Mouse (Mus musculus): Measurements from ENCODE around the gene St8sia6. TPM values are rescaled to one million over a fixed set of nuclear protein-coding genes. Genes with fewer than 3 reads are reported as not detected.

The St8sia6 gene
- polyA plus RNA-seq (2012; fragmentation: generic; extraction: Trizol): 0.01 TPM

- TF ChIP-seq CEBPB (IDR thresholded peaks at IDR 0.05; ENCODE audit: insufficient read depth, poor library complexity, severe bottlenecking) (no peak), TCF12 (IDR thresholded peaks at IDR 0.05; ENCODE audit: insufficient read depth, poor library complexity, severe bottlenecking) (no peak), TCF3 (IDR thresholded peaks at IDR 0.05; ENCODE audit: insufficient read length, low read depth) (no peak), MYOG (IDR thresholded peaks at IDR 0.05; ENCODE audit: control insufficient read depth in 1 of 3, insufficient read depth in 1 of 3, insufficient read length in 2 of 3, low read depth in 2 of 3) (no peak)
- Histone ChIP-seq H3K4me3 (no peak within 1 kb of the TSS), H3K4me2 (ENCODE audit: low read depth) (no peak within 1 kb of the TSS), H3K27me3 (ENCODE audit: control insufficient read depth, insufficient read depth, insufficient read length) (peaks cover 12% of the 10 kb centered on the region), H3K36me3 (ENCODE audit: control insufficient read depth, insufficient read depth) (no peaks in the 10 kb centered on the region), H3K79me2 (ENCODE audit: control insufficient read depth, insufficient read depth) (no peaks in the 10 kb centered on the region), H3ac (ENCODE audit: control insufficient read depth, insufficient read length) (no peak within 1 kb of the TSS)
Observed at GRCm38 (mm10) chr2:13793969-13794363, at the start of gene St8sia6. Gene St8sia6, minus strand, starts transcription at chr2:13794064.

GRCm38 (mm10) chr2:13836310-13836709 is 42.4 kb upstream of the St8sia6 start:
- Histone ChIP-seq H3K36me3 (ENCODE audit: control insufficient read depth, insufficient read depth) (no peaks in the 10 kb centered on the region), H3K79me2 (ENCODE audit: control insufficient read depth, insufficient read depth) (no peaks in the 10 kb centered on the region), H3ac (ENCODE audit: control insufficient read depth, insufficient read length) (no peak overlapping the region), H3K27me3 (ENCODE audit: control insufficient read depth, insufficient read depth, insufficient read length) (no peaks in the 10 kb centered on the region), H3K4me2 (ENCODE audit: low read depth) (no peak overlapping the region), H3K4me3 (no peak overlapping the region)
- TF ChIP-seq POLR2AphosphoS2 (IDR thresholded peaks at IDR 0.05; ENCODE audit: insufficient read length, low read depth): no peak
- no peak for TF ChIP-seq TCF3 (IDR thresholded peaks at IDR 0.05; ENCODE audit: insufficient read length, low read depth)
- TF ChIP-seq E2F4 (IDR thresholded peaks at IDR 0.05; ENCODE audit: insufficient read depth): no peak
- no peak for TF ChIP-seq TCF12 (IDR thresholded peaks at IDR 0.05; ENCODE audit: insufficient read depth, poor library complexity, severe bottlenecking)
- TF ChIP-seq USF1 (IDR thresholded peaks at IDR 0.05; ENCODE audit: low read depth): no peak

GRCm38 (mm10) chr2:13834989-13835388 is 41.1 kb upstream of the St8sia6 start:
- Histone ChIP-seq H3K36me3 (ENCODE audit: control insufficient read depth, insufficient read depth) (no peaks in the 10 kb centered on the region), H3K27me3 (ENCODE audit: control insufficient read depth, insufficient read depth, insufficient read length) (no peaks in the 10 kb centered on the region), H3K4me2 (ENCODE audit: low read depth) (no peak overlapping the region), H3K79me2 (ENCODE audit: control insufficient read depth, insufficient read depth) (no peaks in the 10 kb centered on the region), H3K4me3 (no peak overlapping the region), H3ac (ENCODE audit: control insufficient read depth, insufficient read length) (no peak overlapping the region)
- no peak for TF ChIP-seq POLR2A (IDR thresholded peaks at IDR 0.05; ENCODE audit: insufficient read length, low read depth)
- no peak for TF ChIP-seq MAX (IDR thresholded peaks at IDR 0.05; ENCODE audit: low read depth)
- no peak for TF ChIP-seq CEBPB (IDR thresholded peaks at IDR 0.05; ENCODE audit: insufficient read depth, poor library complexity, severe bottlenecking)
- TF ChIP-seq SRF (IDR thresholded peaks at IDR 0.05; ENCODE audit: control insufficient read depth, insufficient read length, low read depth): no peak
- TF ChIP-seq TCF12 (IDR thresholded peaks at IDR 0.05; ENCODE audit: insufficient read depth, poor library complexity, severe bottlenecking): no peak
- no peak for TF ChIP-seq TCF3 (IDR thresholded peaks at IDR 0.05; ENCODE audit: insufficient read length, low read depth)
- TF ChIP-seq REST (IDR thresholded peaks at IDR 0.05; ENCODE audit: insufficient read depth, insufficient read length): no peak
- no peak for TF ChIP-seq MYOG (IDR thresholded peaks at IDR 0.05; ENCODE audit: control insufficient read depth in 1 of 3, insufficient read depth in 1 of 3, insufficient read length in 2 of 3, low read depth in 2 of 3)
- TF ChIP-seq MYOD1 (IDR thresholded peaks at IDR 0.05; ENCODE audit: control insufficient read depth in 1 of 3, insufficient read length in 2 of 3, low read depth in 2 of 3): no peak
- no peak for TF ChIP-seq USF1 (IDR thresholded peaks at IDR 0.05; ENCODE audit: low read depth)
- TF ChIP-seq E2F4 (IDR thresholded peaks at IDR 0.05; ENCODE audit: insufficient read depth): no peak
- TF ChIP-seq POLR2AphosphoS2 (IDR thresholded peaks at IDR 0.05; ENCODE audit: insufficient read length, low read depth): no peak

GRCm38 (mm10) chr2:13816645-13817044 is 22.8 kb upstream of the St8sia6 start:
- Histone ChIP-seq H3K79me2 (ENCODE audit: control insufficient read depth, insufficient read depth) (no peaks in the 10 kb centered on the region), H3K4me2 (ENCODE audit: low read depth) (no peak overlapping the region), H3K36me3 (ENCODE audit: control insufficient read depth, insufficient read depth) (no peaks in the 10 kb centered on the region), H3K27me3 (ENCODE audit: control insufficient read depth, insufficient read depth, insufficient read length) (no peaks in the 10 kb centered on the region), H3ac (ENCODE audit: control insufficient read depth, insufficient read length) (no peak overlapping the region), H3K4me3 (no peak overlapping the region)
- TF ChIP-seq SRF (IDR thresholded peaks at IDR 0.05; ENCODE audit: control insufficient read depth, insufficient read length, low read depth) (no peak), CEBPB (IDR thresholded peaks at IDR 0.05; ENCODE audit: insufficient read depth, poor library complexity, severe bottlenecking) (no peak), POLR2A (IDR thresholded peaks at IDR 0.05; ENCODE audit: insufficient read length, low read depth) (no peak), TCF12 (IDR thresholded peaks at IDR 0.05; ENCODE audit: insufficient read depth, poor library complexity, severe bottlenecking) (no peak), TCF3 (IDR thresholded peaks at IDR 0.05; ENCODE audit: insufficient read length, low read depth) (no peak)

- H3K79me2 ChIP-seq (ENCODE audit: control insufficient read depth, insufficient read depth): no peaks in the 10 kb centered on the region
- H3K36me3 ChIP-seq (ENCODE audit: control insufficient read depth, insufficient read depth): no peaks in the 10 kb centered on the region
- H3K27me3 ChIP-seq (ENCODE audit: control insufficient read depth, insufficient read depth, insufficient read length): no peaks in the 10 kb centered on the region
- H3K4me2 ChIP-seq (ENCODE audit: low read depth): no peak overlapping the region
- H3K4me3 ChIP-seq: no peak overlapping the region
- H3ac ChIP-seq (ENCODE audit: control insufficient read depth, insufficient read length): no peak overlapping the region
- TF ChIP-seq REST (IDR thresholded peaks at IDR 0.05; ENCODE audit: insufficient read depth, insufficient read length) (no peak), MYOG (IDR thresholded peaks at IDR 0.05; ENCODE audit: control insufficient read depth in 1 of 3, insufficient read depth in 1 of 3, insufficient read length in 2 of 3, low read depth in 2 of 3) (no peak), USF1 (IDR thresholded peaks at IDR 0.05; ENCODE audit: low read depth) (no peak), SRF (IDR thresholded peaks at IDR 0.05; ENCODE audit: control insufficient read depth, insufficient read length, low read depth) (no peak), TCF3 (IDR thresholded peaks at IDR 0.05; ENCODE audit: insufficient read length, low read depth) (no peak), E2F4 (IDR thresholded peaks at IDR 0.05; ENCODE audit: insufficient read depth) (no peak)
Observed at GRCm38 (mm10) chr2:13808593-13808992, 14.7 kb upstream of the St8sia6 start.
